Mouse (Mus musculus) spleen, adult 2 months (tissue): Measurements from ENCODE around the gene Ccdc121.

Experiments used
- CTCF ChIP-seq: fragments of 200-500 bp; IDR thresholded peaks from 2 replicates; pipeline ENCODE4 v1.5.1; 2011; ENCODE audit warnings: mild to moderate bottlenecking, inconsistent platforms; ENCODE audit not compliant: insufficient read depth, insufficient read length, insufficient replicate concordance; ENCODE audit errors: extremely low read depth
- POLR2A ChIP-seq: fragments of 200-500 bp; IDR thresholded peaks from 2 replicates; pipeline ENCODE4 v1.6.1; 2011; ENCODE audit warnings: low read depth, low read length, inconsistent platforms

DNA sequence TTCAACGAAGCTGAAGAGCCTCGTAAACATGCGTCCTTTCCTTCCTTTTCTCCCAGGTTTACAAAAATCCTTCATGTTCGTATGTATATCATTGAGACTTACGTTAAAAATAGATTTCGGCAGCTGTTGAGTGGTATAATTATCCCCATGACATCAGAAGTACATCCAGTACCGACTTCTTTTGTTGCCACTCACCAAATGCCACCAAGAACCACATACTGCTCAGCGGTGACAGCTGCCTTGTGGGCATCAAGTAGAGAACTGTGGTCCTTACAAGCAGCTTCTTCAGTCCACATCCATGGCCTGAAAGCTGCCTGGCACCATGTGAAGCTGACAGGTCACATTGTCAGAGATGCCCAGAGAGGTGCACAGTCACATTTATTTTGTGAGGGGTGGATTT lies 38.7 kb upstream of the Ccdc121 start:
- TF ChIP-seq POLR2A (no peak), CTCF (no peak)
